Mouse (Mus musculus): ENCODE results near the gene Eif2d. TPM values are rescaled to one million over a fixed set of nuclear protein-coding genes. Genes with fewer than 3 reads are reported as not detected.

Eif2d gene
- polyA plus RNA-seq, 1 experiment from 2014 or later: 36.3 TPM

GRCm38 (mm10) chr1:131125987-131126744, 26.8 kb upstream of the Eif2d start:
- Histone ChIP-seq H3K27me3 (replicated peaks; ENCODE audit: insufficient read depth, low read length) (no peaks in the 10 kb centered on the region), H3K36me3 (ENCODE audit: insufficient read depth, low read length) (no peaks in the 10 kb centered on the region), H3K27ac (ENCODE audit: low read length) (no peak overlapping the region), H3K9me3 (ENCODE audit: low read length) (no peaks in the 10 kb centered on the region), H3K4me1 (ENCODE audit: insufficient read depth, low read depth, low read length) (no peaks in the 10 kb centered on the region), H3K9ac (replicated peaks; ENCODE audit: low read depth) (no peak overlapping the region), H3K4me2 (replicated peaks; ENCODE audit: low read depth, low read length) (no peak overlapping the region), H3K4me3 (ENCODE audit: low read depth, low read length) (no peak overlapping the region)
- 41% methylated on average over 11 of the region's 11 CpGs for WGBS
- TF ChIP-seq CTCF (IDR thresholded peaks at IDR 0.05) (no peak), EP300 (IDR thresholded peaks at IDR 0.05) (no peak)
- ATAC-seq (peak; percentile 46), DNase-seq (ENCODE audit: low spot score) (peak; percentile 44)

GRCm38 (mm10) chr1:131134231-131134630, 18.8 kb upstream of the Eif2d start:
- no peak overlapping the region for H3K4me2 ChIP-seq (replicated peaks; ENCODE audit: low read depth, low read length)
- no peak for TF ChIP-seq CTCF (IDR thresholded peaks at IDR 0.05)
- no peak for TF ChIP-seq EP300 (IDR thresholded peaks at IDR 0.05)
- no peak overlapping the region for H3K9ac ChIP-seq (replicated peaks; ENCODE audit: low read depth)
- WGBS: 69% methylated on average over 6 of the region's 6 CpGs
- no peak overlapping the region for H3K4me3 ChIP-seq (ENCODE audit: low read depth, low read length)
- H3K4me1 ChIP-seq (ENCODE audit: insufficient read depth, low read depth, low read length): no peaks in the 10 kb centered on the region
- DNase-seq (ENCODE audit: low spot score) (no peak), ATAC-seq (no peak)
- no peak overlapping the region for H3K27ac ChIP-seq (ENCODE audit: low read length)
- no peaks in the 10 kb centered on the region for H3K36me3 ChIP-seq (ENCODE audit: insufficient read depth, low read length)
- H3K9me3 ChIP-seq (ENCODE audit: low read length): no peaks in the 10 kb centered on the region
- H3K27me3 ChIP-seq (replicated peaks; ENCODE audit: insufficient read depth, low read length): no peaks in the 10 kb centered on the region

GRCm38 (mm10) chr1:131134942-131135522, 17.9 kb upstream of the Eif2d start:
- Histone ChIP-seq H3K9ac (replicated peaks; ENCODE audit: low read depth) (no peak overlapping the region), H3K36me3 (ENCODE audit: insufficient read depth, low read length) (no peaks in the 10 kb centered on the region), H3K4me3 (ENCODE audit: low read depth, low read length) (no peak overlapping the region), H3K9me3 (ENCODE audit: low read length) (no peaks in the 10 kb centered on the region), H3K4me1 (ENCODE audit: insufficient read depth, low read depth, low read length) (no peaks in the 10 kb centered on the region), H3K4me2 (replicated peaks; ENCODE audit: low read depth, low read length) (no peak overlapping the region), H3K27me3 (replicated peaks; ENCODE audit: insufficient read depth, low read length) (no peaks in the 10 kb centered on the region), H3K27ac (ENCODE audit: low read length) (no peak overlapping the region)
- no peak for TF ChIP-seq CTCF (IDR thresholded peaks at IDR 0.05)
- TF ChIP-seq EP300 (IDR thresholded peaks at IDR 0.05): no peak
- WGBS: 46% methylated on average over 8 of the region's 8 CpGs
- DNase-seq (ENCODE audit: low spot score) (peak; percentile 67), ATAC-seq (no peak)

GRCm38 (mm10) chr1:131135960-131136629, 16.9 kb upstream of the Eif2d start:
- Histone ChIP-seq H3K4me1 (ENCODE audit: insufficient read depth, low read depth, low read length) (no peaks in the 10 kb centered on the region), H3K9ac (replicated peaks; ENCODE audit: low read depth) (no peak overlapping the region), H3K4me3 (ENCODE audit: low read depth, low read length) (no peak overlapping the region), H3K27me3 (replicated peaks; ENCODE audit: insufficient read depth, low read length) (no peaks in the 10 kb centered on the region), H3K9me3 (ENCODE audit: low read length) (no peaks in the 10 kb centered on the region), H3K4me2 (replicated peaks; ENCODE audit: low read depth, low read length) (no peak overlapping the region), H3K36me3 (ENCODE audit: insufficient read depth, low read length) (no peaks in the 10 kb centered on the region), H3K27ac (ENCODE audit: low read length) (no peak overlapping the region)
- ATAC-seq (no peak), DNase-seq (ENCODE audit: low spot score) (no peak)
- TF ChIP-seq EP300 (IDR thresholded peaks at IDR 0.05) (no peak), CTCF (IDR thresholded peaks at IDR 0.05) (no peak)
- 78% methylated on average over 10 of the region's 10 CpGs for WGBS

GRCm38 (mm10) chr1:131137111-131137510, 15.9 kb upstream of the Eif2d start:
- no peak for DNase-seq (ENCODE audit: low spot score)

GRCm38 (mm10) chr1:131137717-131138118, 15.3 kb upstream of the Eif2d start:
- Histone ChIP-seq H3K27me3 (replicated peaks; ENCODE audit: insufficient read depth, low read length) (no peaks in the 10 kb centered on the region), H3K9me3 (ENCODE audit: low read length) (no peaks in the 10 kb centered on the region), H3K4me1 (ENCODE audit: insufficient read depth, low read depth, low read length) (no peaks in the 10 kb centered on the region), H3K4me3 (ENCODE audit: low read depth, low read length) (peak overlapping the region; percentile 73), H3K36me3 (ENCODE audit: insufficient read depth, low read length) (no peaks in the 10 kb centered on the region), H3K4me2 (replicated peaks; ENCODE audit: low read depth, low read length) (peak overlapping the region; percentile 96), H3K9ac (replicated peaks; ENCODE audit: low read depth) (peak overlapping the region; percentile 32; the same call in 1 of the 2 replicates), H3K27ac (ENCODE audit: low read length) (no peak overlapping the region)
- peak; percentile 58 for ATAC-seq
- DNase-seq (ENCODE audit: low spot score): no peak
- TF ChIP-seq EP300 (IDR thresholded peaks at IDR 0.05): no peak
- no peak for TF ChIP-seq CTCF (IDR thresholded peaks at IDR 0.05)
- WGBS: under 1% methylated on average over 15 of the region's 36 CpGs

More at GRCm38 (mm10) chr1:131137111-131137510, 15.9 kb upstream of the Eif2d start:
- Histone ChIP-seq H3K4me3 (ENCODE audit: low read depth, low read length) (no peak overlapping the region), H3K27me3 (replicated peaks; ENCODE audit: insufficient read depth, low read length) (no peaks in the 10 kb centered on the region), H3K4me2 (replicated peaks; ENCODE audit: low read depth, low read length) (no peak overlapping the region), H3K9me3 (ENCODE audit: low read length) (no peaks in the 10 kb centered on the region), H3K36me3 (ENCODE audit: insufficient read depth, low read length) (no peaks in the 10 kb centered on the region), H3K27ac (ENCODE audit: low read length) (no peak overlapping the region), H3K4me1 (ENCODE audit: insufficient read depth, low read depth, low read length) (no peaks in the 10 kb centered on the region), H3K9ac (replicated peaks; ENCODE audit: low read depth) (no peak overlapping the region)
- WGBS: 27% methylated on average over 5 of the region's 5 CpGs
- TF ChIP-seq CTCF (IDR thresholded peaks at IDR 0.05) (no peak), EP300 (IDR thresholded peaks at IDR 0.05) (no peak)
- no peak for ATAC-seq
